23 mouse cellular contexts compared by ENCODE assay signal in genomic region chr13:49426736-49427135, GRCm38 (mm10). TPM values are rescaled to one million over a fixed set of nuclear protein-coding genes. Genes with fewer than 3 reads are reported as not detected.
DNase-seq lines count a peak whose midpoint lies in the region; ATAC-seq and TF ChIP-seq lines count a peak whose summit lies in the region.
"Had no signal": no experiment of that assay in that cellular context is flagged by ENCODE, and none has a peak within 500 bp of the region (broad histone marks: within the 10 kb centered on the region; RNA-seq: fewer than 3 reads in every experiment).

No protein-coding gene starts in this region.

- no peak for TF ChIP-seq POLR2A in cortical plate, adult 2 months (IDR thresholded peaks at IDR 0.05; ENCODE audit: extremely low read depth, insufficient read depth, low read length)
- TF ChIP-seq POLR2A in kidney, adult 2 months (IDR thresholded peaks at IDR 0.05; ENCODE audit: low read depth, low read length) = no peak

- DNase-seq in layer of hippocampus, adult 2 months (ENCODE audit: low spot score in 2 of 2) = no peak
- no peak for DNase-seq in layer of hippocampus, postnatal 14 days (ENCODE audit: low spot score in 2 of 2)
- peak; percentile 81 for DNase-seq in adrenal gland, adult 2 months
- peak; percentile 67 for DNase-seq in adrenal gland, postnatal 14 days
- DNase-seq in kidney, adult 2 months = no peak
- no peak for DNase-seq in cerebellum, postnatal 36 days
- DNase-seq: cerebellum, adult 11-12 months; cerebellum, adult 8-10 months; cerebellum, postnatal 10 days; embryo, embryonic 11 days; forebrain, postnatal 0 days; gastrocnemius, postnatal 25 days; kidney, adult 11 months; kidney, adult 9 months had no signal

- WGBS in kidney, adult 2 months = 80% methylated on average over 3 of the region's 3 CpGs
- 79% methylated on average over 3 of the region's 3 CpGs for WGBS in intestine, postnatal 0 days

- no peaks in the 10 kb centered on the region for H3K27me3 ChIP-seq in kidney, adult 2 months (replicated peaks; ENCODE audit: control insufficient read depth, insufficient read depth, low read length)
- H3K27me3 ChIP-seq in intestine, postnatal 0 days (replicated peaks; ENCODE audit: control insufficient read depth, insufficient read depth, low read length) = no peaks in the 10 kb centered on the region
- H3K27me3 ChIP-seq: embryonic facial prominence, embryonic 13.5 days; hindbrain, embryonic 12.5 days; hindbrain, embryonic 15.5 days had no signal

- peaks cover 14% of the 10 kb centered on the region for H3K4me1 ChIP-seq in cortical plate, adult 2 months (ENCODE audit: control insufficient read depth, insufficient read depth, low read length)
- H3K4me1 ChIP-seq in kidney, adult 2 months (ENCODE audit: control insufficient read depth, insufficient read depth, low read length) = peaks cover 17% of the 10 kb centered on the region
- peaks cover 15% of the 10 kb centered on the region for H3K4me1 ChIP-seq in intestine, postnatal 0 days (replicated peaks; ENCODE audit: control insufficient read depth, insufficient read depth, low read length)

- H3K9ac ChIP-seq in intestine, postnatal 0 days (ENCODE audit: low read depth, low read length) = no peak overlapping the region
- H3K9ac ChIP-seq: embryonic facial prominence, embryonic 13.5 days; forebrain, postnatal 0 days; hindbrain, embryonic 12.5 days; hindbrain, embryonic 15.5 days had no signal

- H3K4me2 ChIP-seq in intestine, postnatal 0 days (replicated peaks; ENCODE audit: low read depth) = no peak overlapping the region
- H3K4me2 ChIP-seq: embryonic facial prominence, embryonic 13.5 days; heart, embryonic 11.5 days; hindbrain, embryonic 12.5 days; hindbrain, embryonic 15.5 days had no signal

- no peaks in the 10 kb centered on the region for H3K36me3 ChIP-seq in kidney, adult 2 months (ENCODE audit: control insufficient read depth, insufficient read depth, low read length)
- H3K36me3 ChIP-seq in intestine, postnatal 0 days (ENCODE audit: control insufficient read depth, insufficient read depth) = no peaks in the 10 kb centered on the region
- H3K36me3 ChIP-seq: hindbrain, embryonic 12.5 days; hindbrain, embryonic 15.5 days had no signal

- no peak for TF ChIP-seq CTCF in layer of hippocampus, adult 2 months (conservative IDR thresholded peaks at IDR 0.05)
- no peak for TF ChIP-seq CTCF in cortical plate, adult 2 months (IDR thresholded peaks at IDR 0.05; ENCODE audit: extremely low read depth, insufficient read depth, low read length)
- no peak for TF ChIP-seq CTCF in kidney, adult 2 months (conservative IDR thresholded peaks at IDR 0.05; ENCODE audit: insufficient read depth, insufficient read length, low read depth, low read length)
- TF ChIP-seq CTCF in intestine, postnatal 0 days (IDR thresholded peaks at IDR 0.05; ENCODE audit: low read depth) = no peak

- peak overlapping the region; percentile 83 for H3K27ac ChIP-seq in layer of hippocampus, adult 2 months
- peak overlapping the region; percentile 12; the same call in 1 of the 2 replicates for H3K27ac ChIP-seq in cortical plate, adult 2 months (ENCODE audit: insufficient read depth, low read length)
- no peak overlapping the region for H3K27ac ChIP-seq in kidney, adult 2 months (ENCODE audit: insufficient read depth, low read depth, low read length)
- H3K27ac ChIP-seq in intestine, postnatal 0 days (ENCODE audit: low read depth, low read length) = no peak overlapping the region
- H3K27ac ChIP-seq: embryonic facial prominence, embryonic 10.5 days; embryonic facial prominence, embryonic 13.5 days; hindbrain, embryonic 12.5 days; hindbrain, embryonic 15.5 days had no signal

- no peak for ATAC-seq in intestine, postnatal 0 days
- ATAC-seq: CD4-positive, CD25-positive, alpha-beta regulatory T cell, adult 4 months; forebrain, embryonic 14.5 days; forebrain, postnatal 0 days had no signal

- H3K4me3 ChIP-seq in layer of hippocampus, adult 2 months = no peak overlapping the region
- H3K4me3 ChIP-seq in cortical plate, adult 2 months (ENCODE audit: insufficient read depth, low read length) = no peak overlapping the region
- no peak overlapping the region for H3K4me3 ChIP-seq in kidney, adult 2 months (ENCODE audit: insufficient read depth, low read depth, low read length)
- no peak overlapping the region for H3K4me3 ChIP-seq in intestine, postnatal 0 days (ENCODE audit: low read depth, low read length)
- H3K4me3 ChIP-seq: embryonic facial prominence, embryonic 10.5 days; embryonic facial prominence, embryonic 13.5 days; hindbrain, embryonic 12.5 days; hindbrain, embryonic 15.5 days had no signal

- no peaks in the 10 kb centered on the region for H3K9me3 ChIP-seq in intestine, postnatal 0 days (ENCODE audit: control insufficient read depth)
- H3K9me3 ChIP-seq: embryonic facial prominence, embryonic 10.5 days; embryonic facial prominence, embryonic 13.5 days; hindbrain, embryonic 12.5 days; hindbrain, embryonic 15.5 days had no signal

RNA-seq across cellular contexts. Expression of gene Ippk, which starts 5.7 kb away (rescaled TPM):
- 10 to 100 TPM; 33.1 to 41.0 TPM for total RNA-seq in layer of hippocampus, adult 2 months (2021)
- 10 to 100 TPM; 21.7 to 22.1 TPM for total RNA-seq in layer of hippocampus, postnatal 14 days (2021)
- total RNA-seq in adrenal gland, adult 2 months (2021) = 10 to 100 TPM; 27.0 to 38.3 TPM
- 6.8 and 8.4 TPM in 2 replicates for polyA plus RNA-seq in adrenal gland, adult 2 months (2012; rRNA removed)
- 21.8 and 27.5 TPM in 2 replicates for total RNA-seq in adrenal gland, postnatal 14 days (2021)
- 11.2 and 12.3 TPM in 2 replicates for polyA plus RNA-seq in cortical plate, adult 2 months (2012; rRNA removed)
- 6.5 and 7.1 TPM in 2 replicates for polyA plus RNA-seq in kidney, adult 2 months (2012; rRNA removed)
- polyA plus RNA-seq in intestine, postnatal 0 days (2015; fragmentation: Nextera tagmentation; extraction: Ambion mirVana) = 10.4 and 11.5 TPM in 2 replicates

Comparison
In these comparisons a context has a peak if more than half of its experiments do, and no peak if none do; other contexts are left out.
1. DNase-seq: peak in adrenal gland, adult 2 months (single experiment) and adrenal gland, postnatal 14 days (single experiment); none in layer of hippocampus, adult 2 months (0 of 2), layer of hippocampus, postnatal 14 days (0 of 2), kidney, adult 2 months (single experiment) and cerebellum, postnatal 36 days (0 of 2).
2. H3K27ac ChIP-seq: peak in layer of hippocampus, adult 2 months (single experiment) and cortical plate, adult 2 months (single experiment); none in kidney, adult 2 months (single experiment) and intestine, postnatal 0 days (single experiment).